Mouse (Mus musculus): ENCODE measurements around the gene Pik3cg.

DNA sequence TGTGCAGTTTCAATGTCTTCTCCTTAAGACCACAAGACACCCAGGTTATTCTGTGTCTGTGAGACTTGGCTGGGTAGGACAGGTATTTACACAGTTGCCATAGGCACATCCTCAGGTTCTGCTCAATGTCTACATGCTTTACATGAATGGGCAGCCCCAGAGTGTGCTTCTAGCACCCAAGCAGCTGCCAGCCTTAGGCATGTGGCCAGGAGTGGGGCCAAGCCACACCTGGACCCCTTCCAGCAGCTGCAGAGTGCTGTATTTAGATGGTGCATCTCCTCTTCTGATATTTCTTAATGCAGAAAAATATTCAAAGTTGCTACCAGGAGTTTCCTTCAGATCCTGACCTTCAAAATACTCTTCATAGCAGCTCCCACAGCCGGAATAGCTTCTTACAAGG, 11.9 kb upstream of the Pik3cg start:
- TF ChIP-seq CTCF (IDR thresholded peaks at IDR 0.05; ENCODE audit: insufficient read depth, low read length): no peak
- TF ChIP-seq POLR2A (IDR thresholded peaks at IDR 0.05; ENCODE audit: borderline replicate concordance, extremely low read depth, low read depth, low read length): no peak
